Mouse (Mus musculus) forebrain, embryonic 12.5 days (tissue): ENCODE results near the gene Scand1. TPM values are rescaled to one million over a fixed set of nuclear protein-coding genes. Genes with fewer than 3 reads are reported as not detected.

ENCODE experiments used
- ATAC-seq: fragments of 200-750 bp; cut with Nextera tagmentation; 2 replicates; pipeline ENCODE4 v1.8.0; 2017; ENCODE audit warnings: moderate TSS enrichment; ENCODE audit not compliant: low FRiP score
- H3K27ac ChIP-seq: fragments of 300-500 bp; sonication (generic); 2 replicates; pipeline ENCODE4 v1.5.1; 2016; ENCODE audit warnings: mild to moderate bottlenecking
- H3K27me3 ChIP-seq: fragments of 300-500 bp; sonication (generic); 2 replicates; pipeline ENCODE4 v1.6.1; 2016; ENCODE audit warnings: mild to moderate bottlenecking
- H3K36me3 ChIP-seq: fragments of 300-500 bp; sonication (generic); replicated peaks from 2 replicates; pipeline ENCODE4 v1.6.1; 2016; ENCODE audit warnings: mild to moderate bottlenecking
- H3K4me1 ChIP-seq: fragments of 300-500 bp; sonication (generic); 2 replicates; pipeline ENCODE4 v1.6.1; 2016
- H3K4me2 ChIP-seq: fragments of 300-500 bp; sonication (generic); 2 replicates; pipeline ENCODE4 v1.6.1; 2016; ENCODE audit warnings: mild to moderate bottlenecking, moderate library complexity
- H3K4me3 ChIP-seq: fragments of 300-500 bp; sonication (generic); replicated peaks from 2 replicates; pipeline ENCODE4 v1.5.1; 2016; ENCODE audit warnings: mild to moderate bottlenecking
- H3K9ac ChIP-seq: fragments of 300-500 bp; sonication (generic); 2 replicates; pipeline ENCODE4 v1.6.1; 2016; ENCODE audit warnings: mild to moderate bottlenecking
- H3K9me3 ChIP-seq: fragments of 300-500 bp; sonication (generic); 2 replicates; pipeline ENCODE4 v1.6.1; 2016
- WGBS: fragments of 180-500 bp; shearing (Covaris S2); methylation state at CpG from one replicate; pipeline ENCODE4 v1.1.7; 2016; 5-methylcytosine and 5-hydroxymethylcytosine counted together
- polyA plus RNA-seq: library from polyadenylated mRNA; unstranded; fragments of >200 nt; fragmentation: Nextera tagmentation; extraction: Ambion mirVana; gene quantifications from 2 replicates; pipeline ENCODE4 v1.2.1, GENCODE M21; 2016

Gene Scand1
- polyA plus RNA-seq: 101 and 104 TPM in 2 replicates

DNA sequence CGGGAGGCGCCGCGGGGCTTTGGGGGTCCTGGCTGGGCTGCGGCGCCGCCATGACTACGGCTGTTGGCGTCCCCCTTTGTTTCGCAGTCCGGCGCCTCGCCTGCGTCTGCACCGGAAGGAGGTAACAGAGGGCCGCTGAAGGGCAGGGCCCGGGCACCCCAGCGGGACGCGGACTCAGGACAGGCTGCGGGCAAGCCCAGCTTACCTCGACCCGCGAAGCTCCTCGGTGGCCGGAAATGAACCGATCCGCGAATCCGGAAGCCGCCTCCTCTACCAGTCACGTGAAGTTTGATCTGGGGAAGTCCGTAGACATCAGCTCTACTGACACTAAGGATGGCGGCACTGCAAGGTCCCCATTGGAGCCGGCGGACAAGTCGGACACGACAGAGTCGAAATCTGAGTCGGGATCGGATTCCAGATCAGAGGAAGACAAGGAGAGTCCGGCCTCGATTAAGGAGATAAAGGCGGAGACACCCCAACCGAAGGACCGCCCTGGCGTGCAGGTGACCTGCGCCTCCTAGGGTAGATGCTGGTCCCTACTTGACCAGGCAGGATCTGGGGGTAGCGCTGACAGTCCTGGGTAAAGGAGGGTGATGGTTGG lies at the start of gene Scand1, which contains the start of gene Cnbd2:
Scand1 (minus strand) TSS at position 408 of the 601 bp plus-strand sequence.
Cnbd2 (plus strand) TSS at position 3 of the 601 bp plus-strand sequence.
- Histone ChIP-seq H3K36me3 (peaks cover 10% of the 10 kb centered on the region), H3K27ac (peak within 1 kb of the TSS; percentile 98), H3K9ac (peak within 1 kb of the TSS; percentile 87), H3K4me3 (peak within 1 kb of the TSS; percentile 87), H3K4me2 (peak within 1 kb of the TSS; percentile 89), H3K9me3 (no peaks in the 10 kb centered on the region), H3K27me3 (no peaks in the 10 kb centered on the region), H3K4me1 (peaks cover 14% of the 10 kb centered on the region)
- ATAC-seq: peak; percentile 93
- WGBS: 0% methylated on average over 48 of the region's 49 CpGs

DNA sequence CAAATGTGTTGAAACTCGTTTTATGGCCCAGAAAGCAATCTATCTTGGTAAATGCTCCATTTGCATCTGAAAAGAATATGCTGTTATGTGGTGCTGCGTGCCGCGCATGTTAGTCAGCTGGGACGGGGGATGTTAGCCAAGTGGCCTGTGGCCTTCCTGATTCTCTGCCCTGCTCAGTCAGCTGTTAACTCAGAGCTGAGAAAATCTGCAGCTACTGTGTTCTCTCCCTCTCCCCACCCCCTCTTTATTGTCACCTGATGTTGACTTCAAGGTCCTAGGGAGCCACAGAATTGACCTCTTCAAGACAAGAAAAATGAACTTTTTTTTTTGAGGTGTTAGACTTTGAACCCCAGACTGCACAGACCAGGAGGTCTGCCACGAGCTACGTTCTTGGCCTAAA lies 43.5 kb upstream of the Scand1 start:
- no peaks in the 10 kb centered on the region for H3K9me3 ChIP-seq
- H3K27me3 ChIP-seq: no peaks in the 10 kb centered on the region
- H3K36me3 ChIP-seq: no peaks in the 10 kb centered on the region
- no peak overlapping the region for H3K9ac ChIP-seq
- peaks cover 4% of the 10 kb centered on the region; the same call in 1 of the 2 replicates for H3K4me1 ChIP-seq
- H3K4me3 ChIP-seq: no peak overlapping the region
- no peak overlapping the region for H3K4me2 ChIP-seq
- no peak overlapping the region for H3K27ac ChIP-seq
- 59% methylated on average over 7 of the region's 7 CpGs for WGBS
- ATAC-seq: no peak

DNA sequence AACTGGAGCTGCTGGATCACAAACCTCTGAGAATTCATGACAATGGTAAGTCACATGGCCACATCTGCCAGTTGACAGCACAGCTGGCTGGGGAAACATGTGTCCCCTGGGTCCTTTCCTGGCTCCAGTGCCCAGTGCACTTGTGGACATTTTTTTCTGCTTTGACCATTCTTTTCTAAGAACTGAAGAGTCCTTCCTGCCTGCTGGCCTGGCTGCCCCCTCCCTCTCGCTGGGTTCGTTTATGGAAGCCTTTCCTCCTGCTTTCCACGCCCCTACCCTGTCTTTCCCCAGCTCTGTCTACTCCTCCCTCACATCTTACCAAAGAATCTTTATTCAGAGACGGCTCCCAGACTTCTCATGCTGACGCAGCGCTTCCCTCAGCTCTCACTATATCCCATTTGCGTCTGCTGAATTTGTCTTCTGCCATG lies 40.8 kb upstream of the Scand1 start:
- Histone ChIP-seq H3K36me3 (no peaks in the 10 kb centered on the region), H3K4me3 (no peak overlapping the region), H3K4me2 (no peak overlapping the region), H3K4me1 (peaks cover 4% of the 10 kb centered on the region; the same call in 1 of the 2 replicates), H3K9ac (no peak overlapping the region), H3K27ac (no peak overlapping the region), H3K27me3 (no peaks in the 10 kb centered on the region), H3K9me3 (no peaks in the 10 kb centered on the region)
- WGBS: 53% methylated on average over 7 of the region's 7 CpGs
- ATAC-seq: no peak

DNA sequence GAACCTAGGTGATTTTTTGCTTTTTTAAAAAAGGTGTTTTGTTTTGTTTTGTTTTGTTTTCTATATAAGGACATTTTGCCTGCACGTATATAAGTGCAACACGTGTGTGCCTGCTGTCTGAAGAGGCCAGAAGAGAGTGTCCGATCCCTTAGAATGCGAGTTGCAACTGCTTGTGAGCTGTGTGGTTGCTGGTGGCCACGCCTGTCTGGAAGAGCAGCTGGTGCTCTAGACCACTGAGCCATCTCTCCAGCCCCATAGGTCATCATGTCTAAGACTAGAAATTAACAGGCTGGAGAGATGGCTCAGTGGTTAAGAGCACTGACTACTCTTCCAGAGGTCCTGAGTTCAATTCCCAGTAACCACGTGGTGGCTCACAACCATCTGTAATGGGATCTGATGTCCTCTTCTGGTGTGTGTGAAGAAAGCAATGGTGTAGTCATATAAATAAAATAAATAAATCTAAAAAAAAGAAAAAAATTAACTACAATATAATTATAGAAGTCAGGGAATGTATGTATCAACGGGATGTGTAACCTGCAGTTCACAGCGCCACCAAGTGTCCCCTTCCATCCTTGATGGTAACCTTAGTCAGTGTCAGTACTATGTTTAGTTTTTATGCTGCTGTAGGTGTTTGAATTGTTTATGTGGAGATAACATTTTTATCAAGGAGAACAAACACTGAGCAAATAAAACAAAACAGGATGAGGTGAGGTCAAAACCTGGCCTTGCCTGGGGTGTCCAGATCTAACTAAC lies 40.1 kb upstream of the Scand1 start:
- Histone ChIP-seq H3K27me3 (no peaks in the 10 kb centered on the region), H3K4me1 (peaks cover 4% of the 10 kb centered on the region; the same call in 1 of the 2 replicates), H3K4me2 (no peak overlapping the region), H3K4me3 (no peak overlapping the region), H3K9ac (no peak overlapping the region), H3K9me3 (no peaks in the 10 kb centered on the region), H3K27ac (no peak overlapping the region), H3K36me3 (no peaks in the 10 kb centered on the region)
- WGBS: 77% methylated on average over 8 of the region's 8 CpGs
- ATAC-seq: no peak

DNA sequence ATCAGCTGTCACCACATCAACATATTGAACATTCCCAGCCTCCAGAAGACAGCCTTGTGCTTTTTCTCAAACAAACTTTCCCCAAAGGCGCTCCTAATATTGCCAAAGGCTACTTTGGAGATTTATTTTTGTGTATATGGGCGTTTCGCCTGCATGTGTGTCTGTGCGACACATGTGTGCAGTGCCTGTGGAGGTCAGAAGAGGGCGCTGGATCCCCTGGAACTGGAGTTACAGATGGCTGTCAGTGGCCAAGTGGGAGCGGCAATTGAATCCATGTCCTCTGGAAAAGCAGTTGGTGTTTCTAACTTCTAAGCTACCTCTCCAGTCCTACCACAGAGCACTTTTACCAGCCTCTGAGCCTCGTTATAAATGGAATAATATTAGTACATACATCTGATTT lies 38.7 kb upstream of the Scand1 start:
- Histone ChIP-seq H3K27ac (no peak overlapping the region), H3K36me3 (no peaks in the 10 kb centered on the region), H3K9ac (no peak overlapping the region), H3K27me3 (no peaks in the 10 kb centered on the region), H3K4me3 (no peak overlapping the region), H3K4me2 (no peak overlapping the region), H3K4me1 (peaks cover 4% of the 10 kb centered on the region; the same call in 1 of the 2 replicates), H3K9me3 (no peaks in the 10 kb centered on the region)
- 84% methylated on average over 7 of the region's 7 CpGs for WGBS
- ATAC-seq: no peak

DNA sequence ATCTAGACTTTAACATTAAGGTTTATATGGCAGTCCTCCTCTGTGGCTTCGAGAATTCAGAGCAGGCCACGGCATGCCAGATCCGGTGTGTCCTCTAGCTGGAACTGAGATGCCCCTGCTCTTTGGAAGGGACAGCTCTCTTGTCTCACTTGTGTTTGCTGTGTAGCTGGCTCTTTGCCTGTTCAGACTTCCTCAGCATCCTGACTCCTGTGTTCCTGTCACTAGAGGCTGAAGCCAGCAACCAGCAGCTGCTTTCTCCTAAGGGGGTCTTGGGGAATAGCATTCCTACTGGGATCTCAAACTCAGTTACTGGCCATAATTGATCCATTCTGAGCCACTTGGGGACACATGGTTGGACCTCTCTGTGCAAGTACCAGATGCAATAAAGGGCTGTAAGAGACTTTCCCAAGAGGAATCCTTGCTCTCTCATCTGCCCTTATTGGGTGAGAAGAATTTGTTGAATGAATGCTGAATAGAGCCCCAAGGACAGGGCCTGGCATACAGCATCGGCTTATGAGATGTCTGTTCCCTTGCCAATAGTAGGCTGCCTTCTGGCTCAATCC lies 36.9 kb upstream of the Scand1 start:
- no peaks in the 10 kb centered on the region for H3K36me3 ChIP-seq
- no peak overlapping the region for H3K9ac ChIP-seq
- H3K27me3 ChIP-seq: no peaks in the 10 kb centered on the region
- WGBS: 90% methylated on average over 4 of the region's 4 CpGs
- no peak overlapping the region for H3K27ac ChIP-seq
- H3K4me2 ChIP-seq: no peak overlapping the region
- no peak for ATAC-seq
- H3K4me1 ChIP-seq: no peaks in the 10 kb centered on the region
- no peak overlapping the region for H3K4me3 ChIP-seq
- no peaks in the 10 kb centered on the region for H3K9me3 ChIP-seq

DNA sequence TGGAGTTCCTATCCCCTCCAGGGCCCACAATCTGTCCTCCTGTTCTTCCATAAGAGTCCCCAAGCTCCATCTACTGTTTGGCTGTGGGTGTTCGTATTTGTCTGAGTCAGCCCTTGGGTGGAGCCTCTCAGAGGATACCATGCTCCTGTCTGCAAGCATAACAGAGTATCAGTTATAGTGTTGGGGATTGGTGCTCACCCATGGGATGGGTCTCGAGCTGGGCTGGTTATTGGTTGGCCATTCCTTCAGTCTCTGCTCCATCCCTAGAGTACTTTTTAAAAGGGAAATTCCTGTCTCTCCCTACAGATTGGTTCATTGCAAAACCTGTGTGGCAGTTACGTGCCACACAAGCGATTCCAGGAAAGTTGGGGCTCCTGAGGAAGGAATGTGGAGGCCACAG lies 36.3 kb upstream of the Scand1 start:
- Histone ChIP-seq H3K27ac (no peak overlapping the region), H3K4me2 (no peak overlapping the region), H3K9me3 (no peaks in the 10 kb centered on the region), H3K9ac (no peak overlapping the region), H3K4me3 (no peak overlapping the region), H3K4me1 (no peaks in the 10 kb centered on the region), H3K36me3 (no peaks in the 10 kb centered on the region), H3K27me3 (no peaks in the 10 kb centered on the region)
- 82% methylated on average over 4 of the region's 4 CpGs for WGBS
- ATAC-seq: no peak

DNA sequence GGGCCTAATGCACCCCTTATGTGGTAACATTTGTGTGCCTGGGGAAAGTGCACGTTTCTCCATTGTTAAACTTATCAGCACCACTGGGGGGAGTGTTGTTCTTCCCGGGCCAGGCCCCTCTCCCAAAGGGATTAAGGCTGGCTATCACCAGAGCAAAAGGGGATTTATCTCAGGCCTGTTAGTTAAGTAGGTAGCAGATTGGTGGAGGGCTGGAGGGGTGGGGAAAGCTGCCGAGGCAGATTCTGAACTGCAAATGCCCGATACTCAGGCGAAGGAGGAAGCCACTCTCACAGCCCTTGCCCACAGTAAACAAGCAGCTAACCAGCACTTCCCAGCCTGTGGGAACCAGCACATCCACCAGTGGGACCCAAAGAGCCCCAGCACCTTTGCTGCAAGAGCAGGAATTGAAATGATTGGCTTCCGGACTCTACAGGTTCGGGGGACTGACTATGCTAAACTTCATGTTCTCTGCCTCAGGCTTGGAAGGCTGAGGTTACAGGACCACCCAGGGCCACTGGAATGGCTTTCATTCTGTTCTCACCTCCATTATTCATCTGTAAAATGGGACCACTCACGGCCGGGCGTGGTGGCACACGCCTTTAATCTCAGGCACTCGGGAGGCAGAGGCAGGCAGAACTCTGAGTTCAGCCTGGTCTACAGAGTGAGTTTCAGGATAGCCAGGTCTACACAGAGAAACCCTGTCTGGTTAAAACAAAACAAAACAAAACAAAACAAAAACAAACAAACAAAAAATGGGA lies 32.5 kb upstream of the Scand1 start:
- no peak overlapping the region for H3K27ac ChIP-seq
- no peak for ATAC-seq

DNA sequence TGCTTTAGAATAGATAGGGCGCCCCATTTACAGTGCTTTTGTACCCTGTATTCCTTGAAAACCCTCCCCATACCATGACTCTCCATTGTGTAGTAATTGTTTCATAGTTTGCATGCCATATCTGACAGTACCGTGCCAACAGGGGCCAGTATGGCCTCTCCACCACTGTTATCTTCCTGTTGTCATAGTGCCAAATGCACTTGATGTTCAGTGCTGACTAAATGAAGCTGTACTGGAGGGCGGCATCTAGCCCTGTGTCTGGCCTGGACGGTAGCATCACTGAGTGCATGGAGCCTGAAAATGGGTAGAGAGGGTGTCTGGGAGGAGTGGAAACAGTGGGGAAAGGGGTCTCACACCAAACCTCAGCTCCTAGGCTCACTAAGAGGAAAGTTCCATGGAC lies 27.6 kb upstream of the Scand1 start:
- no peaks in the 10 kb centered on the region for H3K4me1 ChIP-seq
- no peak overlapping the region for H3K27ac ChIP-seq
- no peak overlapping the region for H3K4me2 ChIP-seq
- H3K9me3 ChIP-seq: no peaks in the 10 kb centered on the region
- H3K4me3 ChIP-seq: no peak overlapping the region
- H3K27me3 ChIP-seq: no peaks in the 10 kb centered on the region
- ATAC-seq: no peak
- H3K9ac ChIP-seq: no peak overlapping the region
- WGBS: 84% methylated on average over 4 of the region's 4 CpGs
- no peaks in the 10 kb centered on the region for H3K36me3 ChIP-seq

More for the DNA sequence above, 32.5 kb upstream of the Scand1 start:
- no peaks in the 10 kb centered on the region for H3K27me3 ChIP-seq
- H3K4me2 ChIP-seq: no peak overlapping the region
- no peak overlapping the region for H3K9ac ChIP-seq
- 54% methylated on average over 12 of the region's 12 CpGs for WGBS
- H3K4me3 ChIP-seq: no peak overlapping the region
- no peaks in the 10 kb centered on the region for H3K36me3 ChIP-seq
- H3K4me1 ChIP-seq: no peaks in the 10 kb centered on the region
- no peaks in the 10 kb centered on the region for H3K9me3 ChIP-seq

DNA sequence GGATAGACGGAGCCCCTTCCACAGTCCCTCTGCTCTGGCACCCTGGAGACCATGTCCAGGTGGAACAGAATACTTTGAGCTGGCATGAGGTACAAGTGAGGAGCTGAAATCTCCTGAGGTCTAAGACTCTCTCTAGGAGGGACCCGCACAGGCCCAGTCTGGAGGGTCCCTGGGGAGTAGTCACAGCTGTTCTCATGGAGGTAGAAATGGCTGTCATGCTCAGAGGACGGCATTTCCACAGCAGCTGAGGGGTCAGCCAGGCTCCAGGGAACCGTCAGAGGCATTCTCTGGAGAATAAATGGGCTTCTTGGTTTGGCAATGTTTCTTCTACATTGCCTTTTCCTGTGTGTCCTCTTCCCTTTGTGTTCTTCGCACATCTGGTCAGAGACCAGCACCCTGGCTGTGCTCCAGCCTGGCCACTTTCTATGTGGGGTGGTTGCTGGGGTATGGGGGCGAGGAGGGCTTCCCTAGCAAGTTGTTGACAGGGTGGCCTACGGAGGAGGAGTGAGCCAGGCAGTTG lies 19.0 kb upstream of the Scand1 start:
- no peaks in the 10 kb centered on the region for H3K36me3 ChIP-seq
- WGBS: 89% methylated on average over 7 of the region's 7 CpGs
- H3K9me3 ChIP-seq: no peaks in the 10 kb centered on the region
- no peak overlapping the region for H3K27ac ChIP-seq
- no peak overlapping the region for H3K9ac ChIP-seq
- no peak overlapping the region for H3K4me2 ChIP-seq
- H3K4me1 ChIP-seq: no peaks in the 10 kb centered on the region
- no peak for ATAC-seq
- H3K4me3 ChIP-seq: no peak overlapping the region
- H3K27me3 ChIP-seq: no peaks in the 10 kb centered on the region

DNA sequence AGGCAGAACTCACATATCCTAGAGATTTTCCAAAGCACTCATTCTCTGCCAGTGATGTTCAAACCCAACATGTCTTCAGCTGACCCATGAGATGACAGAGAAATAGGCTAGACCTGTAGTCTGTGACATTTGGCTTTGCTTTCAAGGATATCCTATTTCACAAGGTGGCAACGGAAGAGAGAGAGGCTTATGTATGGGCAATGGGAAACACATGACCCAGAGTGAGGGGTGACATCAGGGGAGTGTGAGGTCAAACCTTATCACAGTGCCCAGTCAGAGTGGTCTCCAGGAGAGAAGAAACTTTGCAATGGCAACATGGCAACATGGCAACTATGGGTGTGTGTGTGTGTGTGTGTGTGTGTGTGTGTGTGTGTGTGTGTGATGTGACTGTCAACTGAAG lies 18.2 kb upstream of the Scand1 start:
- ATAC-seq: no peak
- Histone ChIP-seq H3K4me2 (no peak overlapping the region), H3K4me1 (no peaks in the 10 kb centered on the region)

DNA sequence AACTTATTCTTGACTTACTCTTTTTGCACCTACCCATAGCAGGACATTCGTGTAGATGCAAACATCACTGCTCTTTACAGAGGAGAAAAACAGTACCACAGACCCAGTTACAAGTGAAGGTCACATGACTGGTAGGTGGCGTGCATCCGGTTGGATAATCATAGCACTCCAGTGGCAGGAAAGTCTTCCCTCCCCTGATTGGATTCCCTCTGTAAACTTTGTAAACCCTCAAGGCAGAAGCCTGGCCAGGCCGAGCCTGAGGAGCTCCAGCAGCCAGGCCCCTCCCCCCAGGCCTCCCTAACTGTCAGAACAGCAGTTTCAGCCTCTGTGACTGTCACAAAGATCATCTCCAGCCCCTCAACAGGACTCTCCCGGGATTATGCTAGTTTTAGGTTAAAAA lies 12.2 kb upstream of the Scand1 start:
- WGBS: 58% methylated on average over 5 of the region's 5 CpGs
- no peak overlapping the region for H3K4me2 ChIP-seq
- H3K4me3 ChIP-seq: no peak overlapping the region
- ATAC-seq: no peak
- H3K9me3 ChIP-seq: no peaks in the 10 kb centered on the region
- H3K36me3 ChIP-seq: peaks cover 5% of the 10 kb centered on the region; the same call in 1 of the 2 replicates
- H3K27me3 ChIP-seq: no peaks in the 10 kb centered on the region
- no peaks in the 10 kb centered on the region for H3K4me1 ChIP-seq
- H3K27ac ChIP-seq: no peak overlapping the region
- no peak overlapping the region for H3K9ac ChIP-seq

More for the DNA sequence above, 18.2 kb upstream of the Scand1 start:
- no peaks in the 10 kb centered on the region for H3K9me3 ChIP-seq
- 68% methylated on average over 1 of the region's 1 CpGs for WGBS
- no peak overlapping the region for H3K9ac ChIP-seq
- H3K27ac ChIP-seq: no peak overlapping the region
- H3K36me3 ChIP-seq: no peaks in the 10 kb centered on the region
- H3K4me3 ChIP-seq: no peak overlapping the region
- H3K27me3 ChIP-seq: no peaks in the 10 kb centered on the region
